Mouse (Mus musculus) heart, adult 11 months (tissue): ENCODE data around the gene Hdac1.

ENCODE experiments used
- DNase-seq: peaks from one replicate; pipeline ENCODE4 v3.0.0; 2022

Hdac1 gene

DNA sequence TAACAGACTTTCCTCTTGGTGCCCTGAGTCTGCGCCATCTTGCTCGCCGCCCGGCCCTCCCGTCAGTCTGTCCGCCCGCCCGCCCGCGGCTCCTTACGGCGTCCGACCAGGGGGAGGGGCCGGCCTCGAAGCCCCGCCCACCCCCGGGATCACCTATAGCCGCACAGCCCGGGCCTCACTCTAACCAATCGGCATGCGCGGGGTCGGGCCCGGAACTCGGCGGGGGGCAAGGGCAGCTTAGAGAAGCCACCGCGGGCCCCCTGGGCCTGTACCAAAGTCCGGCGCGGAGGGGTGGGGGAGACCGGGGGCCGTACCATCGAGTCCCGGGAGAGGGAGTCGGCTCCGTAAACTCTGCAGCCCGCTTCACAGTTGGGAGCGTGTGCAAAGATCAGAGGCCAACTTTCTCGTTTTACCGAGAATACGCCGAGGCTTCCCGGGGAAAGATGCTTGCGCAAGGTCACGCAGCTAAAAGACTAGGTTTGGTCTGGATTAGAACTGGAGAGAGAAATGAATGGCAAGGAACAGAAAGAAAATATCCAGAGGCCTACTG, at the start of gene Hdac1:
Hdac1 (minus strand) TSS at position 122 of the 550 bp plus-strand sequence.
- DNase-seq, result peak; percentile 100

DNA sequence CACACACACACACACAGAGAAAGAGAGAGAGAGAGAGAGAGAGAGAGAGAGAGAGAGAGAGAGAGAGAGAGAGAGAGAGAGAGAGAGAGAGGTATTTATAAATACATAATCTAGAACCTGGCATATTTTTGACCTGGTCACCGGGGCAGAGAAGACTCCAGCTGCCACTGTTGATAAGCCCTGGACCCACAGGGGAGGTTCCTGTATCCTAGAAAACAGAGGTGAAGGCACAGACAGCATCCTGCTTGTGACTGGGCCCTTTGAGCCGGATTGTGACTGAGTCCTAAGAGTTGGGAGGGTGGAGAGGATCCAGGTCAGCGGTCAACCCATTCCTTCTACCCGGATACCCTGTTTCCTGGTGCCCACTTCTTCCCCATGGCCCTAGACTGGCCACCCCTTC, 46.4 kb upstream of the Hdac1 start:
- no peak for DNase-seq

DNA sequence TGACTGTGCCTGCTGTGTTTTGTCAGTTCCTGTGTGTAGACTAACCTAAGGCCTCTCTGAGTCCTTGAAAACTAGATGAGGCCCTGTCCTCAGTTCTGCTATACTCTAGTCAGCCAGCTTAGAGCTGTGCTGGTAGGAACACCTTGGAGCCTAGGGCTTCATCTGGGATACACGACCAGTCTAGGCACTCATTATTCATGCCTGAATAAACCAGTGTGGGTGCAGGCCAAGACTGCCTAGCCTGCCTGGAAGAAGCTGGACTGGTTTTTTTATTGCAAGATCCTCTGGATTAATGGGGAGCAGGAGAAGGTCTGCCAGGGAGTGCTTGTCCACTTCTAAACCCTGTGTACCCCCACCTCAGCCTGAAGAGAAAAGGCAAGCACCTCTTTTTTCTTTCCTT, 44.4 kb upstream of the Hdac1 start:
- DNase-seq, result no peak

DNA sequence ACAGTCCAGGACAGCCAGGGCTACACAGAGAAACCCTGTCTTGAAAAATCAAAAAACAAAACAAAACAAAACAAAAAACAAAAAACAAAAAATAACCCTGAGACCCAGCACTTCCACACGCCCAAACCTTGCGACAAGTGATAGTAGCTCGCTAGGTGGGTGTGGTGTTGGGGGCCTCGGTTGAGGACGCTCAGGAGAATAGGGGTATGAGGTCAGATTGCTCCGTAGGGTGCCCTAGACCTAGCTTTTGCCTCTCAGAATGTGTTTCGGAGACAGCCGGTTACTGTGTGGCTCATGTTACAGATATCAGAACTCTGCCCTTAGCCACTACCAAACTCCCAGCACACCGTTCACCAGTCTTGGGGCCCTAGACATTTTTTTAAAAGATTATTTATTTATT, 43.3 kb upstream of the Hdac1 start:
- DNase-seq, result no peak

DNA sequence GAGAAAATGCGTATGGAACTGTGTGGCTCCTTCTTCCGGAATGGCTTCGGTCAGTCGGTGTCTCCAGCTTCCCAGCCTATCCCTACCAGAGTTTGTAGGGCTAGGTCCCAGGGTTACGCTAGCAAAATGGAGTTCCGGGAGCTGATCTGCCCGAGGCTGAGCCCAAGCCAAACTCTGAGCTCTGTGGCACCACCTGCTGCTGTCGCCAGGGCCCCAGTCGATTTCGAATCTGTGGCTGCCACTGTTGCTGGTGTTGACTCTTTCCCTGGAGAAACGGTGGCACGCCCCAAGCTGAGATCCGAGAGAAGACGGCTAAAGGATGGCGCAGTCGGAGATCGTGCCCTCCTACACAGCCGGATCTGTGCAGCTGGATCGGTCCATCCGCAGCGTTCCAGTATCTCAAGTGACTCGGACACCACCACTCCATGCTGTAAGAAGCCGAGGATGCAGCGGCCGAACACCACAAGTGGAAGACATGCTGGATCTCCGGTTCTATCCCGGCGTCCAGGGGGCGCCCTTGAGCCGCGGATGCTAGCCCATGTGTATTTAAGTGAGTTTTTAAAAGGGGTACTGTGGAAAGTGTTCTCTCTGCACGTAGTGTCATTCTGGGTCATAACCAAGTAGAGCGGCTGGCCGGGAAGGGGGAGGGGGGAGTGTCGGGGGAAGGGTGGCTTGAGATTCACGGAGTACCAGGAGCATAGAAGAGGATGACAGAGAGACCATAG, 42.5 kb upstream of the Hdac1 start:
- DNase-seq, result peak; percentile 98

DNA sequence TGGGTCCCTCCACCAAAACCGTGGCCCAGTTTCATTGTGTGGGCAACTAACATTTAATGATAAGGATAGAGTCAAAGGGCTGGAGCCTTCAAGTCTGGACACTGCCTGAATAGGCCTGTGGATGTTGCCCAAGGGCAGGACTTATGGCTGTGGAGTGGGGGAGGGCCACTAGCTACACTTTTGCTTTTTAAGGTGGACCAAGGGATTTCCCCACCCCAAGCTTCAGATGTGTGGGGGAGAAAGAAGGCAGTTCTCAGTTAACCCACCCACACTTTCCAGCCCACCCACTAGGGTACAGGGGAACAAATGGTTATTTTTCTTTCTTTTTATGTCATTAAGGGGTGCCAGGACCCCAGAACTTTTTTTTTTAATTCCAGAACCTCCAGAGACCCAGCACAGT, 41.9 kb upstream of the Hdac1 start:
- DNase-seq, result no peak

DNA sequence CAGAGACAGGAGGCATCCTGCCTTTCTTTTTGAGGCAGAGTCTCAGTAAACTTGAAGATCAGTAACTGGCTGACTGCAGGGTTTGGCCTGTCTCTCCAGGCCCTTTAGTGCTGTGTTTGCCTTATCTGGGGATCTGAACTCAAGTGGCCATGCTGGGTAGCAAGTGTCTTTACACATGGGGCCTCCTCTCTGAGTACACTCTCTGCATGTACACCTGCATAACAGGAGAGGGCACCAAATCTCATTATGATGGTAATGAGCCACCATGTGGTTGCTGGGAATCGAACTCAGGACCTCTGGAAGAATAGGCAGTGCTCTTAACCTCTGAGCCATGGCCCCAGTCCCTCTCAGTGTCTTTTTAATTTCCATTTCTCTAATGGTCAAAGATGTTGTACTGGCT, 39.7 kb upstream of the Hdac1 start:
- DNase-seq, result no peak

DNA sequence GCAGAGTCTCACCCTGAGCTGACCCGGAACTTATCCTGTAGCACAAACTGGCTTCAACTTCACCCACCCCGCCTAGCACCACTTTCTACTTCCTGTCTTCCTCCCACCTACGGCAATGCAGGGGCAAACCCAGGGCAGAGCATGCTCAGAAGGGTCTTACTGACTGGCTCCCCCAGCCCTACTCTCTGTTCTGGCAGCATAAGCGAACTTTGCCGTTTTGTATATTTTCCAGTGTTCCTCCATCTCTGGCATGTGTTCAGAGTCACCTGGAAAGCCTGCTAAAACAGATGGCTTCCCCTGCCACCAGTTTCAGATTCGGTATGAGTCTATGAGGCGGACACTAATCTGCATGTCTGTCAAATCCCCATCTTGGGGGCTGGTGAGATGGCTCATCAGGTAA, 37.8 kb upstream of the Hdac1 start:
- DNase-seq, result no peak

DNA sequence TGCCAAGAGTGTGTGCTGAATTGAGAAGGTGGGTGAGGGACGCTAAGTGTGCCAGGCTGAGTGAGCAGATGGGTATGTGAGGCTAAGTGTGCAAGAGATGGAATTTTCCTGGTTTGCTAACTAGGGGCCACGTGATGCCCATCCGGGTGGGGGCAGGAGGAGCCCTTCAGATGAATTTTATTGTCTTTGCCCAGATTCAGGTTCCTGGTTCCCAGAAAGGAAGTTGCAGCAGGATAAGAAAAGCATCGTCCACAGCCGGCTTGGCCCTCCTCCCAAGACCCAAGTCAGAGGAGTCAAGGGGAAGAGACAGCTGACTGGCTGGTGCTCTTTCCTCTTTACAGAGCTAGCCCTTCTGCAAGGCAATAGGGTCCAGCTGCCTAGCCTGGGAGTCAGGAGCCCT, 36.0 kb upstream of the Hdac1 start, which contains the start of gene Fam167b:
Fam167b (minus strand) TSS at position 84 of the 400 bp plus-strand sequence.
- DNase-seq, result peak; percentile 98

DNA sequence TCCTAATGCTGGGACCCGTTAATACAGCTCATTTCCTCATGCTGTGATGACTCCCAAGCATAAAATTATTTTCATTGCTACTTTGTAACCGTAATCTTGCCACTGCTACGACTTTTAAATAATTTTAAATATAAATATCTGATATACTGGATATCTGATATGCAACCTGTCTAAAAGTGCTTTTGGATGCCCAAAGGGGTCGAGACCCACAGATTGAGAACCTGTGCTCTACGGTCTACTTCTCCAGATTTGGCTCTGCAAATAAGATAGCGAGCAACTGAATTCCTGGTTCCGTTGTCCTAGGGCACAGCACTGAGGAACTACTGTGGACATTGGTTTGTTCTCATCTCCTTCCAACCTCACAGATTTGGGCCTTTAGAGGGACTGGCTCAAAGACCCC, 35.2 kb upstream of the Hdac1 start:
- no peak for DNase-seq

DNA sequence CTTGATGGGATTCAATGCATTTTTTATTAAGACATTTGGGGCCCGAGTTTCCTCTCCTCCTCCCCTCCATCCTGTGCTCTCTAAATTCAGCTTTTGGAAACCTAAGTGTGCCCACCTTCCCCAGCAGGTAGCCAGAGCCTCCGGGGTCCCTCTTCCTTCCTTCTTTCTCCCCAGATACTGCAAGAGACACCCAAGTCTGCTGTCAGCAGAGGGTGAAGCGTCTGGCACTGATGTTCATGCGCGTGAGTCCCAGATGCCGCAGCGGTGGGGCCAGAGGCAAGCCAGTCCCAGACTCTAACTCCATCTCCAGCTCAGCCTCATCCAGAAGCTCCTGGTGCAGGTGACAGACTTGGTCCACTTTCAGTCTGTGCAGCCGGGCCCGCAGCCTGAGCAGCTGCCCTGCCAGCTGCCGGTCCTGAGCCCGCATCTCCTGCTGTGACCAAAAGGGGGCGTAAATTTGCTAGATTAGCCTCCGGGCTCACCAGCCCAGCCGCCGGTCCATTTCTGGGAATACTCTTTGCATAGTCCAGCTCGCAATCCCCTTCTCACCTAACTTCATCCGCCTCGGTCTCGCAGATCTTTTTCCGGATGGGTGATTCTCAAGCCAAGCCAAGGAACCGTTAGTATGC, 34.5 kb upstream of the Hdac1 start:
- peak; percentile 96 for DNase-seq

DNA sequence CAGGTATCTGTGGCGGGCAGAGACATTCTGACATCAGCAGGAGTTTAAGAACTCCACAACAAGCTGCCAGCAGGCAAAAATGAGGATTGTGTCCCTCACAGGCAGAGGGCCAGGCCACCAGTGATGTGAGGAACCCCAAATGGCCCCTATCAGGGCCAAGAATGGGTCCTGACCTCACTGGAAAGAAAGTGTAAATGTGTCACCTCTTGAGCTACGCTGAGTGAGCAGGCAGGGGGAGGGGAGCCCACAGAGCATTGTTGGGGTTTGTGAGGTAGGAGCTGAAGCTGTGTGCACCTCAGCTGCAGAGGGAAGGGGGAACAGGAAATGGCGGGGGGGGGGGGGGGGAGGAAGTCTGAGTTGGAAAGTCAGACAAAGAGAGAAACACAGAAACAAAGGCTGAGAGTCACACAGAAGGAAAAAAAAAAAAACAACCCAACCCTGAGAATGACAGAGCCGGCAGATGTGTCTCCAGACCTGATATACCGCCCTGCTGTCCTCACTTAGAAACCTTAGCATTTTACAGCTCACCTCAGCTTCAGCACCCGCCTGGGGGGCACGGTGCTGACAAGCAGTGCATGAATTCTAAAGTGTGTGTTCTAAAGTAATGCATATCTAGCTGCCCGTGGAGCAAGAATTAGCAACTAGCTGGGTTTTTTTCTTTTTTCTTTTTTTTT, 32.8 kb upstream of the Hdac1 start:
- peak; percentile 94 for DNase-seq

DNA sequence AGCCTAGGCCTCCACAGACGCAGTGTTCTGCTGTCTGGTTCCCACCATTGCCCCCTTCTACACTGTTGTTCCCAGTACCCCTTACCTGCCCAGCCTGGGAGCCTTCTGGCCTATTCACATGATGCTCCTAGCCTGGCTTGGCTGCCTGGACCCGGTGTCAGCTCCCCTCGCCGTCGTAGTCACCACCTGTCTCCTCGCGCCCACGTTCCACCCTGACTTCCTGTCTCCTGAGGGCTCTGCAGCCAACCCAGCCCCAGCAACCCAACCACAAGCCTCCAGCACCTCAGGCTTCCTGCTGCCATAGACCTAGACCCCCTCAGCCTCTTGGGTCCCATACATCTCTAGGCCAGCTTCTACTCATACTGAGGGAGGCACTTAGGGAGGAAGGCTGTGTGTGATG, 30.9 kb upstream of the Hdac1 start, which contains the start of gene Lck:
Lck (minus strand) TSS at position 212 of the 400 bp plus-strand sequence.
- peak; percentile 92 for DNase-seq

DNA sequence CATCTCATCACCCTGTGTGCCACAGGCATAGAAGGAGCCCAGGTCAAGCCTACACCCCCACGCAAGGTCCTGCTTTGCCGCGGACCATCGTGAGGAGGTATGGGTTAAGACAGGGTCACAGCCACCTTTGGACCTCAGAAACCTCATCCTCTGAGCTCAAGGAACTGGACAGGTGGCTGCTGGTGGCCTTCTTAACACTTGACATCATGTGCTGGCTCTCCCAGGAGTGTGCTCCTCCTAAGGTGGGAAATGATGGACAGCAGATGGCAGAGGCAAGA, 30.5 kb upstream of the Hdac1 start:
- DNase-seq, result no peak

DNA sequence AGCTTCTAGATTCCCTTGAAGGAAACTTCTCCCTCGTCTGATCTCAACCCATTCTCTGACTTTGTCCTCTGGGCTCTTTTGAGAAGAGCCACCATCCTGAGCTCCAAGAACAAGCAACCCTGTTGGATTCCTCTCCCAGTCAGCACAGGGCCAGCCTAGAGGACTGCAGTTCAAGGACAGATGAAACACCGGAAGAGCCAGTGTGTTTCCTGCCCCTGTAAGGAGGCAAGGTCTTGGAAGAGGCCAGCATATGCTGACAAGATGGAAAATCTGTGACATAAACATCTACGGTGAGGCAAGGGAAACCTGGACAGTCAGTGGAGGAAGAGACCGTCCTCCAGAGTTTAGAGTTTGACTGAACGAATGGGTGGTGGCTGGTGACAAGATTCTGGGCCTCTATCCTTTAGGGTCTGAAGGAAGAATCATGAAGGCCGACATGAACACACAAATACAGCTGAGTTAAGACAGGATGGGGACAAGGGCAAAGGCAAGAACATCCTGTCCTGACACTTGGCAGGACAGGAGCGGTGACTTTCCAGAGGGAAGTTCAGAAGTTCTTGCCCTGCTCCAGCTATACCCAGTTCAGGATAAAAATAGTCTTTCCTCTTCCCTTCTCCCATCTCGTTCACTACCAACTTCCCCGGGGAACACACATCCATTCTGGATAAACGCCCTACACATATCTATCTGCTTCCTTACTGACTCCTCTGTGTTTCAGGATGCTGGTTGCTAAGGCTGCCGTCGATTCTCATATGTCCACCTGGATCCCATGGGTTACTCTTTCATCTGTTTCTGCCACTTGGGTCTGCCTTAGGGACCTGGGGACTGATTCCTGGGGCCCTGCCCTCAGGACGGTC, 30.0 kb upstream of the Hdac1 start:
- peak; percentile 90 for DNase-seq

DNA sequence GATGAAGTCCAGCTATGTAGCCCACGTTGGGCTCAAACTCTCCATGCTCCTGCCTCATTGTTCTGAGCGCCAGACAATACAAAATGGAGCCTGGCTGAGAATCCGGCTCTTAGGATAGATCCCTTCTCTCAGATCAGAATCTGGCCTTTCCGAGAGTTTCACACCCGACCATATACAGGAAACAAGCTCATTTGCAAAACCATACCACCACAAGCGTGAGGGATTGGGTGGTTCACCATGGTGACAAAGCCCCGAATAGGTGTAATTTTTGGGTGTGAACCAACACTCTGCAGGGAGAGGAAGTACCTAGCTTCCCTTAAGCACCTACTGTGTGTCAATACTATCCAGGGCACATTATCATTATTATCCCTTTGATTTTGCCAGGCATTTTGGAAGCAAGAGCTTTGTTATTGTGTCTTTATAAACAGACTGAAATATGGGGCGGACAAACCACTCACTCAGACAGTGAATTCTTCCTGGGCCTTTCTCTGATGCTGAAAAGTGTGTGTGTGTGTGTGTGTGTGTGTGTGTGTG, 29.1 kb upstream of the Hdac1 start:
- DNase-seq, result no peak

DNA sequence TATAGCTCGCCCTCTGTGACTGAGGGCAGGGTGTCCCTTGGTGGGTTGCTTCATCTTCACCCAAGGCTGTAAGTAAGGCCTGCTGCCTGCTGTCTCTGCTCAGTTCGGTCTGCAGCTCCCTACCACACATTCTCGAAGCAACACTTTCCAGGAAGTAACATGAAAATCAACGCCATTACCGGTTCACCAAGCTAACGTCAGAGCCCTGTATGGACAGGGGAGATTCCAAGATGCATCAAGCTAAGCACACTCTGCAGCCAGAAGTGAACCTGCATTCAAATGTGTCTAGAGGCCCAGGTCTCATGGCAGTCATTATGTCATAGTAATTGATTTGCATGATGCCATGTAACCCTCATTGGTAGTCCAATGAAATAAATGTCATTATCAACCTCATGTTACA, 27.5 kb upstream of the Hdac1 start:
- no peak for DNase-seq

DNA sequence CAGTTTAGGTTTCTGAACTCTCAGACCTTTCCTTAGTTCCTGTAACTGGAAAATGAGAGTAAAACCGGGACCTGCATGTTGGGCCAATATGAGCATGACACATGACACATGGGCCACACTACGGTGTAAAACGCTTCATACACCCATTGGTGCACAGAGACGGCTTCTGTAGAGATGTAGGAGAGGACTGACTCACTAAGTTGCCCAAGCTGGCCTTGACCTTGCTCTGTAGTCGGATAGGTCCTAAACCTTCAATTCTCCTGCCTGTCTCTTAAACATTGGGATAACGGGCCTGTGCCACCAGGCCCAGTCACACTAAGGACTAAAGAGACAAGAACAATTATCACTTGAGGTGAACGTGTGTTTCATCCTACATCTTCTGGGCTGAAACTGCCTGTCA, 25.9 kb upstream of the Hdac1 start:
- DNase-seq, result no peak

DNA sequence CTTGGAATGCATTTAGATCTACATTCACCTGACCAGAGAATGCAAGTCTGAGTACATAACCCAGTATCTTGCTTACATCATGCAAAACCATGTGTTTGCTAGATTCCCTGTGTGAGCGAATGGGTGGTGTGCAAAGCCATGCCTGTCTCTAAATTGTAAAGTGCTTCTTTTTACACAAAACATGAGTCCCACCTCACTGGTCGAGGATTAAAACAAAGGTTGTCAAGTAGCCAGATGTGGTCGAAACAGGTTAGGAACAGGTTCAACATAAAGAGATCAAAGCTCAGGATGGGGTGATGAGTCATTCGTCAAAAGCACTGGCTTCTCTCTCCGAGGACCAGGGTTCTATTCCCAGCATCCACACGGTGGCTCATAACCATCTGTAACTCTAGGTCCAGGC, 22.6 kb upstream of the Hdac1 start:
- no peak for DNase-seq

DNA sequence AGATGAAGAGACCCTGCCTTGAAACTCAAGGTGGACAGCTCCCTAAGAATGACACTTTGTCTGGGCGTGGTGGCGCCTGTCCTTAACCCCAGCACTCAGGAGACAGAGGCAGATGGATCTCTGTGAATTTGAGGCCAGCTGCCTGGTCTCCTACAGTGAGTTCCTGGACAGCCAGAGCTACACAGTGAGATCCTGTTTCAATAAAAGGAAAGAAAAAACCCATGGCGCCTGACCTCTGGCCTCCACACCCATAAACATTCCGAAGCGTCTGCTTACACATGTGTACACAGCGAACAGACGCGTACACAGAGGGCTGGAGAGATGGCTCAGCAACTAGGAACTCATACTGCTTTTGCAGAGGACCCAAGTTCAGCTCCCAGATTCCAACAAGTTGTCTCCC, 21.2 kb upstream of the Hdac1 start:
- DNase-seq, result no peak

DNA sequence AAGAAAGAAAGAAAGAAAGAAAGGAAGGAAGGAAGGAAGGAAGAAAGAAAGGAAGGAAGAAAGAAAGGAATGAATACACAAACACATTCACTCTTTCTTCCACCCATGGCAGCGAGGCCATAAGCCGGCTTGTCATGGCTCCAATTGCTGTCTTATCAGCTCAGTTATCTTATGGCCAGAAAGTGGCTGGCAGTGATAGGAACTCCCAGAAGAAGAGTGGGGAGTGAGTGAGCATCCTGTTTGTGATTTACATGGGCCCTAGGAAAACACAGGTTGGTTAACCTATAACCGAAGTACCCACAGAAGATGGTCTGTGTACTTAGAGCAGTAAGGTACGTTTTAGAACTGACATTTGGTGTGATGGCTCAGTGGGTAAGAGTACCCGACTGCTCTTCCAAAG, 18.7 kb upstream of the Hdac1 start:
- no peak for DNase-seq

DNA sequence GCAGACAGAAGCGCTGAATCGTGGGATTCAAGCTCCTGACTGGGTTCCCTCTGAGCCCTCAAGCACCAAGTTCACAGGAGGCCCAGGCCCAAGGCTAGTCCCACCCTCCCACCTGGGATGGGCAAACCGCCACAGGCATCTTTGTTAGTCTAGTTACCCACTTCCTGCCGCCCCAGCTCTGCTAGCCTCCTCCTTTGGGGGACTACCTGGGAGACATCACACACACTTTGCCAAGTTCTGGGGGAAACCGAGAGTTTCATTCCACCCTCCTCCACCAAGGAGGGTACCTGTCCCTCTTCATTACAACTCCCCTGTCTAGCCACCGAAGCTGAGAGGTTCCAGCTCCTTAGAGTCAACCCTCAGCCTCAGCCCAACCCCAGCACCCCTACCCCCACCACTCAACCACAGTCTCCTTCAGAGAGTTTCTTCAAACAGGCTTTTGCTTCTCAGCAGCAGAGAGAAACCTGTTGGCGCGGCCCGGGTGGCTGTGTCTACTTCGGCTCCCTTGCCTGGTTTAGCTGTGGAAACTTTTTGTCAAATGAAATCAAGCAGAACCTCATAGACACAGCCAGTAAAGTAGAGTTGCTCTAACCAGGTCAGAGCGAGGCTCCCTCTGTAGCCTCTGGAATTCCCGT, 15.9 kb upstream of the Hdac1 start:
- DNase-seq, result no peak
